Mouse (Mus musculus) myocyte (in vitro differentiated cells): Measurements from ENCODE around the gene Glis1. TPM values are rescaled to one million over a fixed set of nuclear protein-coding genes. Genes with fewer than 3 reads are reported as not detected.

Experiments used
- H3K27me3 ChIP-seq: one replicate; pipeline ENCODE4 v1.6.1; 2011; ENCODE audit not compliant: control insufficient read depth, insufficient read depth, insufficient read length
- H3K36me3 ChIP-seq: one replicate; pipeline ENCODE4 v1.6.1; 2011; ENCODE audit not compliant: control insufficient read depth, insufficient read depth
- H3K4me2 ChIP-seq: one replicate; pipeline ENCODE4 v1.6.1; 2011; ENCODE audit warnings: low read depth, control low read depth
- H3K4me3 ChIP-seq: one replicate; pipeline ENCODE4 v1.5.1; 2011; ENCODE audit warnings: mild to moderate bottlenecking, control low read depth, moderate library complexity
- H3K79me2 ChIP-seq: one replicate; pipeline ENCODE4 v1.6.1; 2011; ENCODE audit not compliant: control insufficient read depth, insufficient read depth
- H3ac ChIP-seq: one replicate; pipeline ENCODE4 v1.6.1; 2011; ENCODE audit not compliant: control insufficient read depth, insufficient read length
- CEBPB ChIP-seq: IDR thresholded peaks from 2 replicates; pipeline ENCODE4 v1.6.1; 2011; ENCODE audit warnings: mild to moderate bottlenecking, moderate library complexity; ENCODE audit not compliant: poor library complexity, insufficient read depth, severe bottlenecking
- E2F4 ChIP-seq: IDR thresholded peaks from one replicate; pipeline ENCODE4 v1.6.1; 2011; ENCODE audit warnings: mild to moderate bottlenecking, control low read depth, moderate library complexity; ENCODE audit not compliant: insufficient read depth
- MAX ChIP-seq: IDR thresholded peaks from one replicate; pipeline ENCODE4 v1.6.1; 2011; ENCODE audit warnings: low read depth, mild to moderate bottlenecking, control low read depth
- MYOD1 ChIP-seq, 3 experiments: IDR thresholded peaks; one replicate each; pipeline ENCODE4 v1.6.1; 2011; ENCODE audit warnings: control low read depth in 2 of 3, low read depth in 2 of 3, mild to moderate bottlenecking in 2 of 3, moderate library complexity in 1 of 3; ENCODE audit not compliant: insufficient read length in 2 of 3, control insufficient read depth in 1 of 3
- MYOG ChIP-seq, 3 experiments: IDR thresholded peaks; one replicate each; pipeline ENCODE4 v1.6.1; 2011; ENCODE audit warnings: control low read depth in 2 of 3, low read depth in 2 of 3, mild to moderate bottlenecking in 2 of 3; ENCODE audit not compliant: insufficient read length in 2 of 3, control insufficient read depth in 1 of 3, insufficient read depth in 1 of 3
- POLR2A ChIP-seq: IDR thresholded peaks from one replicate; pipeline ENCODE4 v1.6.1; 2011; ENCODE audit warnings: low read depth, mild to moderate bottlenecking, control low read depth, moderate library complexity; ENCODE audit not compliant: insufficient read length
- POLR2AphosphoS2 ChIP-seq: IDR thresholded peaks from one replicate; pipeline ENCODE4 v1.6.1; 2011; ENCODE audit warnings: low read depth, control low read depth; ENCODE audit not compliant: insufficient read length
- REST ChIP-seq: IDR thresholded peaks from one replicate; pipeline ENCODE4 v1.6.1; 2011; ENCODE audit warnings: mild to moderate bottlenecking, control low read depth, moderate library complexity; ENCODE audit not compliant: insufficient read depth, insufficient read length
- SRF ChIP-seq: IDR thresholded peaks from one replicate; pipeline ENCODE4 v1.6.1; 2011; ENCODE audit warnings: low read depth; ENCODE audit not compliant: control insufficient read depth, insufficient read length
- TCF12 ChIP-seq: IDR thresholded peaks from one replicate; pipeline ENCODE4 v1.6.1; 2011; ENCODE audit warnings: mild to moderate bottlenecking, control low read depth; ENCODE audit not compliant: poor library complexity, insufficient read depth, severe bottlenecking
- TCF3 ChIP-seq: IDR thresholded peaks from one replicate; pipeline ENCODE4 v1.6.1; 2011; ENCODE audit warnings: low read depth, control low read depth; ENCODE audit not compliant: insufficient read length
- USF1 ChIP-seq: IDR thresholded peaks from one replicate; pipeline ENCODE4 v1.6.1; 2011; ENCODE audit warnings: low read depth, mild to moderate bottlenecking, control low read depth, moderate library complexity
- polyA plus RNA-seq: library from polyadenylated mRNA; unstranded; fragments of >200 nt; fragmentation: generic; extraction: Trizol; gene quantifications from one replicate; pipeline ENCODE4 v1.2.1, GENCODE M21; 2012; ENCODE audit warnings: missing spikeins

The Glis1 gene
- polyA plus RNA-seq, 1 experiment, result 0.35 TPM

- Histone ChIP-seq H3K36me3 (no peaks in the 10 kb centered on the region), H3K4me3 (no peak overlapping the region), H3K27me3 (peaks cover 40% of the 10 kb centered on the region), H3K79me2 (no peaks in the 10 kb centered on the region), H3ac (no peak overlapping the region), H3K4me2 (no peak overlapping the region)
- TF ChIP-seq MYOG (IDR thresholded peaks at IDR 0.05; ENCODE audit: control insufficient read depth in 1 of 3, insufficient read depth in 1 of 3, insufficient read length in 2 of 3, low read depth in 2 of 3), result peak in 1 of 3 experiments; percentile 45
- no peak for TF ChIP-seq POLR2AphosphoS2
- TF ChIP-seq POLR2A, result no peak
- no peak for TF ChIP-seq TCF12
- TF ChIP-seq MYOD1 (IDR thresholded peaks at IDR 0.05; ENCODE audit: control insufficient read depth in 1 of 3, insufficient read length in 2 of 3, low read depth in 2 of 3), result no peak
- TF ChIP-seq E2F4, result no peak
- no peak for TF ChIP-seq USF1
- no peak for TF ChIP-seq MAX
These were observed 103.7 kb downstream of the Glis1 start for GRCm38 (mm10) chr4:107538116-107538515.

GRCm38 (mm10) chr4:107538561-107538960 lies 104.2 kb downstream of the Glis1 start:
- no peak for TF ChIP-seq E2F4
- TF ChIP-seq POLR2A, result no peak
- no peak for TF ChIP-seq SRF
- no peak for TF ChIP-seq MYOG (IDR thresholded peaks at IDR 0.05; ENCODE audit: control insufficient read depth in 1 of 3, insufficient read depth in 1 of 3, insufficient read length in 2 of 3, low read depth in 2 of 3)
- no peak overlapping the region for H3K4me3 ChIP-seq
- H3ac ChIP-seq, result no peak overlapping the region
- H3K4me2 ChIP-seq, result no peak overlapping the region
- no peaks in the 10 kb centered on the region for H3K36me3 ChIP-seq
- peaks cover 40% of the 10 kb centered on the region for H3K27me3 ChIP-seq
- H3K79me2 ChIP-seq, result no peaks in the 10 kb centered on the region

GRCm38 (mm10) chr4:107539021-107539420 lies 104.6 kb downstream of the Glis1 start:
- Histone ChIP-seq H3K36me3 (no peaks in the 10 kb centered on the region), H3ac (no peak overlapping the region), H3K4me3 (no peak overlapping the region), H3K79me2 (no peaks in the 10 kb centered on the region), H3K4me2 (no peak overlapping the region), H3K27me3 (peaks cover 40% of the 10 kb centered on the region)
- TF ChIP-seq E2F4 (no peak), TCF3 (no peak), MAX (no peak), POLR2A (no peak), REST (no peak), MYOG (IDR thresholded peaks at IDR 0.05; ENCODE audit: control insufficient read depth in 1 of 3, insufficient read depth in 1 of 3, insufficient read length in 2 of 3, low read depth in 2 of 3) (no peak)

DNA sequence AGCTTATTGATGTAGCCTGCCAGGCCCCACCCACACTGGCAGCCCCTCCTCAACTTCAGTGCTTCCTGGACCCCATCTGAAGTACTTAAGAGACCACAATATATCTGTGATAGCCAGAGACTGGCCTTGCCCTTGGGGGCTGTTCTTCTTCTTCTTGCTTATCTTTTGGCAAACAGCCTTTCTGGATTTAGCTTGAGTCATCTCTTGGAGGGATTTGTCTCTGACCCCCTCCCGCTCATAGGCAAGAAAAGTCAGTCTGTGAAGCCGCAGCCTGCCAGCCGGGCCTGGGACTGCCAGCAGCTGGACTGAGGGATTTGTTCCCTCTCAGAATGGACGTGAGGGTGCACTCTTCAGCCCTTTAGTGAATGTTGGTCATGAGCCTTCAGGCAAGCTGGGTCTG lies 107.4 kb downstream of the Glis1 start:
- no peaks in the 10 kb centered on the region for H3K36me3 ChIP-seq
- TF ChIP-seq TCF3 (no peak), MYOG (IDR thresholded peaks at IDR 0.05; ENCODE audit: control insufficient read depth in 1 of 3, insufficient read depth in 1 of 3, insufficient read length in 2 of 3, low read depth in 2 of 3) (no peak), CEBPB (no peak), REST (no peak), SRF (no peak), POLR2AphosphoS2 (no peak), TCF12 (no peak), MYOD1 (IDR thresholded peaks at IDR 0.05; ENCODE audit: control insufficient read depth in 1 of 3, insufficient read length in 2 of 3, low read depth in 2 of 3) (no peak), POLR2A (no peak), MAX (no peak), USF1 (no peak), E2F4 (no peak)

DNA sequence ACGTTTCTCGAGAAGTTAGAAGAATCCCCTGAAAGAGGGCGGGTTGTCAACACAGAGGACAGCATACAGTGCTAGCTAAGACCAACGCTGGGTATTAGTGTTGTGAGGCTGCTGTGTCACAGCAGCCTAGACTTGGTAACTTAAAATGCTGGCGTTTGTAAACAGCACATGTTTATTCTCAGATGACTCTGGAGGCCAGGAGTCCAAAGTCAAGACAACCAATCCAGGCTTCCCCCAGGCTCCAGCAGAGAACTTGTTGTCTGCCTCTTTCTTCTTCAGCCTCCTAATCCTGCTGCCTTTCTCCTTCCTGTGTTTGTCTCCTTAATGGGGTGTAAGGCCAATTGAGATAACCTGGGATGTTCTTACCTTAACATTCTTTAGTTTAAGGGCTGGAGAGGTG lies 110.5 kb downstream of the Glis1 start:
- TF ChIP-seq CEBPB (no peak), POLR2AphosphoS2 (no peak)
- no peaks in the 10 kb centered on the region for H3K79me2 ChIP-seq
- H3K36me3 ChIP-seq, result no peaks in the 10 kb centered on the region
- H3K4me3 ChIP-seq, result no peak overlapping the region
- H3K4me2 ChIP-seq, result no peak overlapping the region
- no peak overlapping the region for H3ac ChIP-seq
- peaks cover 25% of the 10 kb centered on the region for H3K27me3 ChIP-seq

More for the DNA sequence above, 107.4 kb downstream of the Glis1 start:
- Histone ChIP-seq H3K79me2 (no peaks in the 10 kb centered on the region), H3K27me3 (peaks cover 37% of the 10 kb centered on the region), H3K4me2 (no peak overlapping the region), H3ac (no peak overlapping the region), H3K4me3 (no peak overlapping the region)
